Mouse (Mus musculus) cerebellum, adult 2 months (tissue): ENCODE measurements at regions not wholly inside any gene's neighbourhood (a gene's known extent, or its start where the extent isn't known, plus 50 kb on each side); places are given as distances from the start of the nearest gene placed in this dataset.

Experiments
- DNase-seq, 2 experiments: peaks; one replicate each; pipeline ENCODE4 v3.0.0; 2021
- H3K27ac ChIP-seq: fragments of 200-500 bp; 2 replicates; pipeline ENCODE4 v1.5.1; 2012; ENCODE audit warnings: low read length, control low read depth, inconsistent platforms; ENCODE audit not compliant: insufficient read depth
- H3K27me3 ChIP-seq: fragments of 200-500 bp; 2 replicates; pipeline ENCODE4 v1.6.1; 2012; ENCODE audit warnings: inconsistent platforms, mild to moderate bottlenecking, low read length, moderate library complexity; ENCODE audit not compliant: control insufficient read depth, insufficient read depth
- H3K4me1 ChIP-seq: fragments of 200-500 bp; 2 replicates; pipeline ENCODE4 v1.6.1; 2011; ENCODE audit warnings: low read length; ENCODE audit not compliant: control insufficient read depth, insufficient read depth
- H3K4me3 ChIP-seq: fragments of 200-500 bp; replicated peaks from 2 replicates; pipeline ENCODE3; 2011; ENCODE audit warnings: mild to moderate bottlenecking, low read depth, low read length, control low read depth; ENCODE audit not compliant: insufficient read depth
- CTCF ChIP-seq: fragments of 200-500 bp; IDR thresholded peaks from 2 replicates; pipeline ENCODE4 v1.5.1; 2011; ENCODE audit warnings: low read depth, mild to moderate bottlenecking, control low read depth, low read length, moderate library complexity, borderline replicate concordance; ENCODE audit not compliant: insufficient read depth
- POLR2A ChIP-seq: fragments of 200-500 bp; IDR thresholded peaks from 2 replicates; pipeline ENCODE4 v1.6.1; 2011; ENCODE audit warnings: low read length, control low read depth, borderline replicate concordance; ENCODE audit not compliant: insufficient read depth
- WGBS: fragments of 180-500 bp; shearing (Covaris S2); methylation state at CpG from one replicate; pipeline ENCODE4 v1.1.7; 2018; 5-methylcytosine and 5-hydroxymethylcytosine counted together

DNA sequence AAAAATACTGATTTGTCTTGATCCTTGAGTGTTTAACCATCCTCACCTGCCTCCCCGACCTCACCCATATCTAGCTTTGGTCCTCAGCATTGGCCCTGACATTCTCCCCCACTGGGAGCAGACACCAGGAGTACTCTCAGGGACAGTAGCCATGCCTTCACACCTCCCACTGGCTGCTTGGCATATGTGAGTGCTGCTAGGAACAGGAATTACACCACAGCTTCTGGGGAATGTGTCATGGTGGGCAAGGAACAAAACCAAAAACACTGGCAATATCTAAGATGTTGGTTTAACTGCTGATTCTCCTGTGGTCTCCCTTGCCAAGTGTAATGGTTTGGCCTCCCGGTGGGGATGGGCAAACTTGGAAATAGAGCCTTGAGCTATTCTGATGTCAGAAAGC, 248.6 kb downstream of the Tle3 start:
- WGBS: 31% methylated on average over 2 of the region's 2 CpGs
- Histone ChIP-seq H3K27me3 (no peaks in the 10 kb centered on the region), H3K4me3 (no peak overlapping the region), H3K27ac (no peak overlapping the region), H3K4me1 (peaks cover 19% of the 10 kb centered on the region)
- TF ChIP-seq CTCF (no peak), POLR2A (no peak)
- peak in 1 of 2 experiments; percentile 15 for DNase-seq

DNA sequence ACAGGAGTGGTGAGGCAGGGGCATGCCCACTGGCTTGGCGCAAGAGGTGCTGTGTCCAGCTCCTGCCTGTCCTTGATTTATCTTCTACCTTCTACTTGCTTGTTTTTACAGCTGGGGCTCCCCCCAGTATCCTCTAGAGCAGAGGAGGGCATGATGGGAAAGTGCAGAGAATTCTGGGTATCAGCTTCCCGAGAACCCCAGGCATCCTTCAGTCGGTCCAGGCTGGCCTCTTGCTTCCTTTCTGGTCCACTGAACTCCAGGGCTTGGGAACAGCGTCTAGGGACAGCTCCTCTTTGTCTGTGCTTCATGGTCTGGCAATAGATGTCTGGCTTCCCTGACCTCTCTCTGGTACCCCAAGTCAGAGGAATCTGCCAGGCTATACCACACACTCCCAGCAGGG, 247.9 kb downstream of the Tle3 start:
- 62% methylated on average over 4 of the region's 4 CpGs for WGBS
- H3K27ac ChIP-seq: no peak overlapping the region
- no peak overlapping the region for H3K4me3 ChIP-seq
- H3K4me1 ChIP-seq: peaks cover 23% of the 10 kb centered on the region
- TF ChIP-seq POLR2A (no peak), CTCF (no peak)
- DNase-seq: no peak
- H3K27me3 ChIP-seq: no peaks in the 10 kb centered on the region

DNA sequence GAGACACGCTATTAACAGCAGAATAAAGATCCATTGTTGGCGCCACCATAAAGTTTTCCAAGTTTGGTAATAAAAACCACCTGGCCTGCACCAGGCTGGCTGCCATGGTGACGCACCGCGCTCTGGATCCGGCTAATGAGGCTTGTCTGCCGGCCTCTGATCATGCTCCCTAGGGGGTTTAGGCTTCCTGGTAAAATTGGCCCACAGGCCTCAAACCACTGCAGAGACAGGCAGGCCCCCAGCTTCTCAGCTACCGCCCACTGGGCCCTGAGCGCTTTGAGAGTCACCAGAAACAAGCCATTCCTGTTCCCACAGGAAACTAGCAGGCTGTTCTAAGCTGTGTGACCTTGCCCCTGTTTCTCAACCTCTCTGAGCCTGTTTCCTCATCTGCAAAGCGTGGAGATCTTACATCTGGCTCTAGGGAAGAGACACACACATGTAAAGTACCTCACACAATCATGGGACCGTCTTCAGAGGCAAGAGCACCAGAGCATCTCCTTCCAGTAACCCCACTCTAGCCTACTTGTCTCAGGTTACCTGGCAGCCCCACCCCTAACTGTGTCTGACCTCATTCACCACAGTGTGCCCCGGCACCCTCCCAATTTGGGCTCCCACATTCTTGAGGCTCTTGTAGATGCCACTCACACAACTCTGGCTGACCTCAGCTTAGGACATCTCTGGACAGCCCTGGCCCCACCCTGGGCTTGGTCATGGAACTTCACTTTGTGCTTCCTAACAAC, 246.5 kb downstream of the Tle3 start:
- DNase-seq: no peak
- Histone ChIP-seq H3K4me3 (no peak overlapping the region), H3K4me1 (peaks cover 19% of the 10 kb centered on the region), H3K27ac (no peak overlapping the region), H3K27me3 (no peaks in the 10 kb centered on the region)
- WGBS: 88% methylated on average over 12 of the region's 12 CpGs
- TF ChIP-seq CTCF (no peak), POLR2A (no peak)

DNA sequence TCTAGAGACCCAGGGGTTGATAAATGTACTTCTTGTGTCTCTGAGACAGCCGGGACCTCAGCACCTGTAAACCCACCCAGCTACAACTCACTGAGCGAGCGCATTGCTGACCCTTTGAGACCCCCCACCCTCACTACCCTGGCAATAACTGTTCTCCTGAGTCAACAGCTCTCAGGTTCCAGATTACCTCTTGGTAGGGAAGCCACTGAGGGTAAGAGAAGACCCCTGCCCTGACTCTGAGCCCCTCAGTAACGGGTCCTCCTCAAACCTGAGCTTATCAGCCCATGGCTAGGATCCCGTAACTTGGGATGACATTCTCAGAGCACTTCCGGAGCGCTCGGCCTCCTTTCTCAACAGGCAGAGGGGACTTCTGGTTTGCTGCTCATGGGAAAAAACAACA, 245.8 kb downstream of the Tle3 start:
- Histone ChIP-seq H3K4me1 (peaks cover 19% of the 10 kb centered on the region), H3K27ac (no peak overlapping the region), H3K27me3 (no peaks in the 10 kb centered on the region), H3K4me3 (no peak overlapping the region)
- WGBS: 95% methylated on average over 8 of the region's 8 CpGs
- TF ChIP-seq POLR2A (no peak), CTCF (no peak)
- DNase-seq: no peak

DNA sequence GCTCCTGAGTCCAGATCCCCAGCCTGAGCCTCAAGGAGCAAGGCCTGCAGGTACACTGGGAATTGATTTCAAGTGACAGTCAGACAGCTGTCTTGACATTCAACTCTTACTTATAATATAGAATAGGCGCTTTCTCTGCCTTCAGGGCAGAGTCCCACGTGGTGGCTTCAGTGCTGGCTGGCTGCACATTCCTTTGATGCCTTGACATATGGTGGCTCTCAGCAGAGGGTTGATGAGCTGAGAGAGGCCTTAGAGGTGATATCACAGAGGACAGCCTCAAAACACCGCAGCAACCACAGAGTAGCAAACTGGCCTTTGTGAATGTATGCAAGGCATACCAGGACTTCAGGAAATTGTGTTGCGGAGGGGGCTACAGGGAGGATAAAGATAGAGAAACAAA, 243.4 kb downstream of the Tle3 start:
- Histone ChIP-seq H3K27ac (no peak overlapping the region), H3K4me3 (no peak overlapping the region), H3K27me3 (no peaks in the 10 kb centered on the region), H3K4me1 (peaks cover 6% of the 10 kb centered on the region; the same call in 1 of the 2 replicates)
- DNase-seq: peak; percentile 44 to 66
- WGBS: 33% methylated on average over 4 of the region's 4 CpGs
- TF ChIP-seq POLR2A (no peak), CTCF (no peak)

DNA sequence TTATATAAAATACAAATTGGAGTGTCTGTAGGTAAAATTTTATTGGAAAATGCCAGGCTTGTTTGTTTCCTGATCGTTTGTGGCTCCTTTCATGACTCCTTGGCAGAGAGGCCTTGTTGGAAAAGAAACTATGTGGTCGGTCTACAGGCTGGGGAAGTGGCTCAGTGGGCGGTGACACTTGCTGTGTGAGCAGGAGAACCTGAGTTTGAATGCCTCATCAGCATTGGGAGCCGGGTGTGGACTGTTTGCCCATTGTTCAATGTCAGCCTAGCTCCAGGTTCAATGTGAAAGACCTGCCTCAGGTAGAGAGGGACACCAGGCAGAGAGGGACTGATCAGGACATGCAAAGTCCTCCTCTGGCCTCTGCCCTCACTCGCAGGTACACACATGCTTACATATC, 235.4 kb downstream of the Tle3 start:
- 86% methylated on average over 5 of the region's 5 CpGs for WGBS
- Histone ChIP-seq H3K27me3 (no peaks in the 10 kb centered on the region), H3K4me3 (no peak overlapping the region), H3K27ac (no peak overlapping the region), H3K4me1 (no peaks in the 10 kb centered on the region)
- no peak for DNase-seq
- TF ChIP-seq POLR2A (no peak), CTCF (no peak)

DNA sequence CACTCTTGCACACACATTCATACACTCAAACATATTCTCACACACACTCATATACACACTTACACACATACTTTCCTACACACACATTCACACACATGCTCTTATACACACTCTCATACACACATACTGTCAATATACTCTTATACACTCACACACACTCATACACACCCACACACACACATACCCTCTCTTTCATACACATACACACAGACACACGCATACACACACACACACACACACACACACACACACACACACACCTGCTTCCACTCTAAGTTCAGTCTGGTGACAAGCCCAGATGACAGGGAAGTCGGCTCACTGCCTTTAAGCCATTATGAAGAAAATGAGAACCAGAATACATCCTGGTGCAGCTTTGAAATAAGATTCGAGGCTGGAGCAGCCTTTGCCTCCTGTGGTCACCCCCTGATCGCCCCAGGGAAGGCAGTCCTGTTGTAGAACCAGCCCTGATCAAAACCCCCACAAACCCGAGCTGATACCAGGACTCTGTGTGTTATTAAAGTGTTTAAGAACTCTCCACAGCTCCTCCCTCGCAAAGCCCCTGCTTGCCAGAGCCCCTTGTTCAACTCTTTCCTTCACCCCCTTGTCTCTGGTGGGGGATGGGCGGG, 230.3 kb downstream of the Tle3 start:
- WGBS: 70% methylated on average over 7 of the region's 7 CpGs
- no peak for DNase-seq
- no peak overlapping the region for H3K4me3 ChIP-seq
- no peak overlapping the region for H3K27ac ChIP-seq
- H3K27me3 ChIP-seq: no peaks in the 10 kb centered on the region
- no peaks in the 10 kb centered on the region for H3K4me1 ChIP-seq
- no peak for TF ChIP-seq CTCF
- TF ChIP-seq POLR2A: no peak

DNA sequence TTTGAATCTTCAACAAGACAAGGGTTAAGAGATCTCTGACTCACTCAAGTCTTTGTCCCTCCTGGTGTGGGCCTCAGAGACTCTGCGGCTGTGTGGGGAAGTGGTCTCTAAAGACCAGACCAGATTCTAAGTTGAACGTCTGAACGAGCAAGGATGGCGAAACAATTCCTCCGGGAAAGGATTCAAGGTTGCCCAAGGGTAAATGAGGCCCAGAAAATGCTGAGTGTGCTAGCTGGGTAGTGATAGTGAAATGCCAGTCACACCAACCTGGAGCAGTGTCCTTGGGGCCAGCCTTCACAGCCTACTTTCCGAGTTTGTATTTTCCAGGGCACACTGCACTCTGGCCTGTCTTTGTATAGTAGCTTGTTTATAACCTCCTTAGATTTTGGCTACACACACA, 229.7 kb downstream of the Tle3 start:
- WGBS: 95% methylated on average over 6 of the region's 6 CpGs
- Histone ChIP-seq H3K27me3 (no peaks in the 10 kb centered on the region), H3K4me1 (no peaks in the 10 kb centered on the region), H3K4me3 (no peak overlapping the region), H3K27ac (no peak overlapping the region)
- no peak for TF ChIP-seq CTCF
- no peak for TF ChIP-seq POLR2A
- DNase-seq: no peak
